Mouse (Mus musculus) bone marrow, adult 2 months (tissue): ENCODE measurements around the gene Vezt.

ENCODE experiments used
- CTCF ChIP-seq: fragments of 200-500 bp; IDR thresholded peaks from 2 replicates; pipeline ENCODE4 v1.5.1; 2011; ENCODE audit warnings: low read length, control low read depth; ENCODE audit not compliant: control insufficient read depth, insufficient read depth
- POLR2A ChIP-seq: fragments of 200-500 bp; IDR thresholded peaks from 2 replicates; pipeline ENCODE4 v1.6.1; 2011; ENCODE audit warnings: low read depth, mild to moderate bottlenecking, control low read depth, low read length, borderline replicate concordance; ENCODE audit not compliant: control insufficient read depth

GRCm38 (mm10) chr10:93933980-93934379 lies 101.6 kb downstream of the Vezt start:
- TF ChIP-seq CTCF = no peak
- no peak for TF ChIP-seq POLR2A
